Mouse (Mus musculus): ENCODE data around the gene Glod4.

Glod4 gene

GRCm38 (mm10) chr11:76201761-76202674 is 41.5 kb downstream of the Glod4 start:
- peak; percentile 88 for DNase-seq

- DNase-seq = no peak
Observed at GRCm38 (mm10) chr11:76196977-76197469, 46.5 kb downstream of the Glod4 start.

- no peak for DNase-seq
Observed at GRCm38 (mm10) chr11:76196275-76196976, 47.1 kb downstream of the Glod4 start.

DNA sequence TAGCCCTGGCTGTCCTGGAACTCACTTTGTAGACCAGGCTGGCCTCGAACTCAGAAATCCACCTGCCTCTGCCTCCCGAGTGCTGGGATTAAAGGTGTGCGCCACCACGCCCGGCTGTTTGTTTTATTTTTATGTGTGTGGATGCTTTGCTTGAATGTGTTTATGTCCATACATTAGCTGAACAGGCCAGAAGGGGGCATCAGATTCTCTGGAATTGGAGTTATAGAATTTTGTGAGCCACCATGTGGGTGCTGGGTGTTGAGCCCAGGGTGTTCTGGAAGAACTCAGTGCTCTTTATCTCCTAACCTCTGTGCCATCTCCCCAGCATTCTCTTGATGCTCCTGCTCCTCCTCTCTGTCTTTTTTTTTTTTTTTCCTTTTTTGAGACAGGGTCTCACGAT is 56.6 kb downstream of the Glod4 start:
- no peak for DNase-seq

- no peak for DNase-seq
Observed at GRCm38 (mm10) chr11:76183745-76184144, 59.8 kb downstream of the Glod4 start.

DNA sequence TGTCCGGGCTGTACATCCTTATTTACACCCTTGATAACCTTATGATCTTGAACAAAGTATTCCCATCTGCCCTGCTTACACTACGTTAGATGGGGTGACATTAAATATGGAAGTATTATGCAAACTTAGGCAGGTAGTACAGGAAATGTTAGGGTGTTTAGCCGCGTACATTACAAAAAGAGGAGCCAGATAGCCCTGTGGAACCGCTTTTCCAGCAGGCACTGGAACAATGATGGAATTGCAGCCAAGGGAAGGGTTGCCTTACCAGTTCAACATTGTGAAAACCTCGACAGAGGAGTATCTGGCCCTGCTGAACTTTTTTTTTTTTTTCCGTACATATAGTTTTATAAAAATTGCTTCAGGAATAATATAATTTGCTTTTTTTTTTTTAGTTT is 63.4 kb downstream of the Glod4 start:
- DNase-seq = no peak

GRCm38 (mm10) chr11:76179495-76180145 is 63.9 kb downstream of the Glod4 start, which contains the start of the genes Vps53 and Fam57a:
TSS of gene Vps53 (minus strand) at chr11:76179647.
TSS of gene Fam57a (plus strand) at chr11:76179671.
- peak; percentile 94 for DNase-seq

GRCm38 (mm10) chr11:76178726-76179494 is 64.6 kb downstream of the Glod4 start:
- peak; percentile 45 for DNase-seq

DNA sequence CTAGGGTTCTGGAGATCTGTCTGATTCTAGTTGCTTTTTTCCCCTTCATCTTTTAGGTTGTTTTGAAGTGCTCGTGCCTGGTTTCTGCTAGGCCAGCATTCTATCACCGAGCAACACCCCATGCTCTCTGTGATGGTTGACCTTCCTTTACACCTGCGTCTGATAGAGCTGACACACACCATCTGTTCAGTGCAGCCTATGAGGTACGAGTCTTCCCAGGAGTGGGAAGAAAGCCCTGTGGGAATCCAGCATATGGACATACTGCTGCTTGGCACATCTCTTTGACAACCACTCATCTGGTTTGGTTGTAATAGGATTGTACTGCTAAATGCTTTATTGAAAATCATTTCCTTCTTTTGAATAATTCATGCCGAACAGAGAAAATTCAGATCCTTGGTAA is 73.3 kb downstream of the Glod4 start:
- no peak for DNase-seq

- peak; percentile 69 for DNase-seq
Observed at GRCm38 (mm10) chr11:76168976-76169375, 74.5 kb downstream of the Glod4 start.

GRCm38 (mm10) chr11:76167079-76167765 is 76.3 kb downstream of the Glod4 start:
- peak; percentile 73 for DNase-seq

GRCm38 (mm10) chr11:76166657-76167056 is 76.9 kb downstream of the Glod4 start:
- DNase-seq = no peak

- DNase-seq = no peak
Observed at GRCm38 (mm10) chr11:76160251-76160650, 83.3 kb downstream of the Glod4 start.

DNA sequence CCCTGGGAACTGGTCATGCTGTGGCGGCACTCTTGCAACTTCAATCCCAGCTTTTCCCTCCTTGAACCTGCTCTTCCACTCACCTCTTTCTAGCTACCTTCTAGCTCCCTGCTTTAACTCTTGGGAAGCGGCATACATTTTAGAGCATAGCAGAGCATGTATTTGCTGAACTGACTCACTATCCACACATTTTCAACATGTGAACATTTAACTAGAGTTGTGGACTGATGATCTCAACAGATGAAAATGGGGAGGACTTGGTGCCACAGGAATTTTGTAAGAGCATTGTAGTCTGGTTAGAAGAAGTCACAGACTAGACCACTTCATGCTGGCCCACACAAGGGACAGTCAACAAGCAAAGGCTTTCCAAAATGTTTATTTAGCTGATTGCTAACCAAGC is 85.2 kb downstream of the Glod4 start:
- no peak for DNase-seq

DNA sequence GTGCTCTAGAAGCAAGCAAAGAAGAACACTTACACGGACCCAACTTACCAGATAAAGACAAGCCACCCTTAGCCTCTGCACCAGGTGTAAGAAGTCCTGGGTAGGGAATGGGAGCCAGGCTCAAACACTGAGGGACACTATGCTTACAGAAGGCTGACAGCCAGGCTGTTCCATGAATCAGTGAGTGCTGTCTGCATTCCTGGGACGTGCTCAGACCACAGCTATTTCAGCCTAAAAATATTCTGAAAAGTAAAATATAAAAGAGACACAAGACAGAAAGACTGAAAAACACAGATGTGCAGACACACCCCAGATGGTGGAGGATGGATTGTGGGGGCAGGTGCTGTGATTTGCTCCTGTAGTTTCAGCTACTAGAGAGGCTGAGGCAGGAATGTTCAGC is 88.7 kb downstream of the Glod4 start:
- DNase-seq = no peak

GRCm38 (mm10) chr11:76154200-76154599 is 89.3 kb downstream of the Glod4 start:
- DNase-seq = no peak

GRCm38 (mm10) chr11:76153236-76153951 is 90.1 kb downstream of the Glod4 start:
- no peak for DNase-seq

- DNase-seq = no peak
Observed at GRCm38 (mm10) chr11:76150980-76151379, 92.5 kb downstream of the Glod4 start.

GRCm38 (mm10) chr11:76148055-76149008 is 95.2 kb downstream of the Glod4 start:
- no peak for DNase-seq

All from kidney, adult 18-20 months (tissue).